8 mouse cellular contexts compared by ENCODE assay signal in genomic region chr6:142524635-142525308, GRCm38 (mm10). TPM values are rescaled to one million over a fixed set of nuclear protein-coding genes. Genes with fewer than 3 reads are reported as not detected.
DNase-seq lines count a peak whose midpoint lies in the region; ATAC-seq and TF ChIP-seq lines count a peak whose summit lies in the region.

No protein-coding gene starts in this region.

- no peak overlapping the region for H3K4me2 ChIP-seq in hindbrain, embryonic 16.5 days (ENCODE audit: low read length)
- no peak overlapping the region for H3K4me2 ChIP-seq in midbrain, embryonic 11.5 days
- H3K4me2 ChIP-seq in stomach, embryonic 14.5 days (replicated peaks; ENCODE audit: low read depth, low read length), result no peak overlapping the region

- H3K4me3 ChIP-seq in testis, adult 2 months (ENCODE audit: control insufficient read depth, low read depth, low read length), result no peak overlapping the region
- no peak overlapping the region for H3K4me3 ChIP-seq in hindbrain, embryonic 16.5 days (ENCODE audit: low read length)
- H3K4me3 ChIP-seq in midbrain, embryonic 11.5 days (ENCODE audit: low read depth, low read length), result no peak overlapping the region
- H3K4me3 ChIP-seq in stomach, embryonic 14.5 days (ENCODE audit: low read depth, low read length), result no peak overlapping the region

- no peak for TF ChIP-seq POLR2A in testis, adult 2 months (IDR thresholded peaks at IDR 0.05; ENCODE audit: control insufficient read depth, low read depth, low read length)

- no peak overlapping the region for H3K9ac ChIP-seq in hindbrain, embryonic 16.5 days (ENCODE audit: low read depth, low read length)
- no peak overlapping the region for H3K9ac ChIP-seq in midbrain, embryonic 11.5 days (ENCODE audit: low read length)
- no peak overlapping the region for H3K9ac ChIP-seq in stomach, embryonic 14.5 days (replicated peaks; ENCODE audit: low read depth, low read length)

- no peaks in the 10 kb centered on the region for H3K9me3 ChIP-seq in hindbrain, embryonic 16.5 days (ENCODE audit: control insufficient read depth, low read length)
- no peaks in the 10 kb centered on the region for H3K9me3 ChIP-seq in midbrain, embryonic 11.5 days (ENCODE audit: control insufficient read depth, low read length)
- no peaks in the 10 kb centered on the region for H3K9me3 ChIP-seq in stomach, embryonic 14.5 days (ENCODE audit: control insufficient read depth, low read depth, low read length)

- no peaks in the 10 kb centered on the region for H3K36me3 ChIP-seq in testis, adult 2 months (ENCODE audit: control insufficient read depth, insufficient read depth, low read length)
- no peaks in the 10 kb centered on the region for H3K36me3 ChIP-seq in hindbrain, embryonic 16.5 days (ENCODE audit: control insufficient read depth, insufficient read depth, low read length)
- no peaks in the 10 kb centered on the region for H3K36me3 ChIP-seq in midbrain, embryonic 11.5 days (ENCODE audit: control insufficient read depth, insufficient read depth, low read length)
- no peaks in the 10 kb centered on the region for H3K36me3 ChIP-seq in stomach, embryonic 14.5 days (ENCODE audit: control insufficient read depth, insufficient read depth, low read length)

- H3K27ac ChIP-seq in testis, adult 2 months (ENCODE audit: control insufficient read depth, insufficient read depth, low read depth, low read length), result no peak overlapping the region
- H3K27ac ChIP-seq in hindbrain, embryonic 16.5 days (ENCODE audit: low read depth, low read length), result no peak overlapping the region
- H3K27ac ChIP-seq in midbrain, embryonic 11.5 days (ENCODE audit: low read depth, low read length), result no peak overlapping the region
- H3K27ac ChIP-seq in stomach, embryonic 14.5 days (ENCODE audit: low read length), result no peak overlapping the region

- H3K27me3 ChIP-seq in testis, adult 2 months (ENCODE audit: control insufficient read depth, insufficient read depth, low read length), result no peaks in the 10 kb centered on the region
- no peaks in the 10 kb centered on the region for H3K27me3 ChIP-seq in hindbrain, embryonic 16.5 days (replicated peaks; ENCODE audit: control insufficient read depth, insufficient read depth, low read length)
- H3K27me3 ChIP-seq in midbrain, embryonic 11.5 days (ENCODE audit: control insufficient read depth, insufficient read depth, low read length), result no peaks in the 10 kb centered on the region
- H3K27me3 ChIP-seq in stomach, embryonic 14.5 days (ENCODE audit: control insufficient read depth, insufficient read depth, low read length), result no peaks in the 10 kb centered on the region

- TF ChIP-seq CTCF in testis, adult 2 months (IDR thresholded peaks at IDR 0.05; ENCODE audit: control insufficient read depth, insufficient read depth, insufficient replicate concordance, low read depth, low read length), result peak; percentile 27; the same call in 1 of the 2 replicates

- H3K4me1 ChIP-seq in testis, adult 2 months (ENCODE audit: control insufficient read depth, insufficient read depth, low read length), result no peaks in the 10 kb centered on the region
- H3K4me1 ChIP-seq in hindbrain, embryonic 16.5 days (ENCODE audit: control insufficient read depth, insufficient read depth, low read depth, low read length), result no peaks in the 10 kb centered on the region
- H3K4me1 ChIP-seq in midbrain, embryonic 11.5 days (ENCODE audit: control insufficient read depth, insufficient read depth, low read length), result no peaks in the 10 kb centered on the region
- peaks cover 10% of the 10 kb centered on the region; the same call in 1 of the 2 replicates for H3K4me1 ChIP-seq in stomach, embryonic 14.5 days (ENCODE audit: control insufficient read depth, insufficient read depth, low read length)

- intact Hi-C loops in left cerebral cortex, postnatal 14 days (cut with DNase I), result loop anchor here (1.0 kb wide), 1 partner anchor 211 kb away; no protein-coding TSS in a partner anchor

- peak; percentile 92 for ATAC-seq in hindbrain, embryonic 16.5 days
- ATAC-seq in midbrain, embryonic 11.5 days (ENCODE audit: low FRiP score), result peak; percentile 88
- ATAC-seq in stomach, embryonic 14.5 days (ENCODE audit: insufficient number of reproducible peaks, insufficient read depth, low FRiP score, low read depth), result peak; percentile 35; the same call in 1 of the 2 replicates

- WGBS in hindbrain, embryonic 16.5 days, result 11% methylated on average over 4 of the region's 4 CpGs
- 14% methylated on average over 4 of the region's 4 CpGs for WGBS in midbrain, embryonic 11.5 days
- WGBS in stomach, embryonic 14.5 days, result 5% methylated on average over 4 of the region's 4 CpGs

- DNase-seq in testis, postnatal 14 days (ENCODE audit: low spot score), result no peak
- DNase-seq in cerebellum, adult 9-11 months, result peak; percentile 27
- DNase-seq in frontal cortex, postnatal 36 days (ENCODE audit: low spot score in 2 of 2), result peak; percentile 60 to 75
- DNase-seq in left cerebral cortex, postnatal 14 days (ENCODE audit: low spot score in 2 of 2), result peak; percentile 75 to 82
- DNase-seq in midbrain, embryonic 11.5 days (ENCODE audit: low spot score, missing footprints), result peak; percentile 96

RNA-seq across cellular contexts. Expression of gene Ldhb, which starts 17.0 kb away (rescaled TPM):
- 146 and 157 TPM in 2 replicates for polyA plus RNA-seq in testis, adult 2 months (2012; rRNA removed)
- polyA plus RNA-seq in hindbrain, embryonic 16.5 days (2015; fragmentation: Nextera tagmentation; extraction: Ambion mirVana), result 534 and 590 TPM in 2 replicates
- 100 to 1,000 TPM; 689 to 743 TPM for total RNA-seq in left cerebral cortex, postnatal 14 days (2021)
- polyA plus RNA-seq in midbrain, embryonic 11.5 days (2014; fragmentation: Nextera tagmentation; extraction: Ambion mirVana), result 363 and 385 TPM in 2 replicates
- 227 and 237 TPM in 2 replicates for polyA plus RNA-seq in stomach, embryonic 14.5 days (2014; fragmentation: Nextera tagmentation; extraction: Ambion mirVana)

RNA-seq across cellular contexts. Expression of gene Kcnj8, which starts 46.6 kb away (rescaled TPM):
- polyA plus RNA-seq in testis, adult 2 months (2012; rRNA removed), result 0.52 and 1.4 TPM in 2 replicates
- 14.8 and 15.3 TPM in 2 replicates for polyA plus RNA-seq in hindbrain, embryonic 16.5 days (2015; fragmentation: Nextera tagmentation; extraction: Ambion mirVana)
- total RNA-seq in left cerebral cortex, postnatal 14 days (2021), result 1 to 10 TPM; 3.9 to 4.4 TPM
- 6.6 and 8.2 TPM in 2 replicates for polyA plus RNA-seq in midbrain, embryonic 11.5 days (2014; fragmentation: Nextera tagmentation; extraction: Ambion mirVana)
- 98.2 and 99.7 TPM in 2 replicates for polyA plus RNA-seq in stomach, embryonic 14.5 days (2014; fragmentation: Nextera tagmentation; extraction: Ambion mirVana)

RNA-seq across cellular contexts. Expression of gene Gys2, which starts 51.9 kb away (rescaled TPM):
- 0.06 and 0.14 TPM in 2 replicates for polyA plus RNA-seq in testis, adult 2 months (2012; rRNA removed)
- polyA plus RNA-seq in hindbrain, embryonic 16.5 days (2015; fragmentation: Nextera tagmentation; extraction: Ambion mirVana), result 0.08 and 0.09 TPM in 2 replicates
- not detected for total RNA-seq in left cerebral cortex, postnatal 14 days (2021)
- polyA plus RNA-seq in midbrain, embryonic 11.5 days (2014; fragmentation: Nextera tagmentation; extraction: Ambion mirVana), result 0.12 and 0.14 TPM in 2 replicates
- polyA plus RNA-seq in stomach, embryonic 14.5 days (2014; fragmentation: Nextera tagmentation; extraction: Ambion mirVana), result not detected in 2 replicates

Comparison
In these comparisons a context has a peak if more than half of its experiments do, and no peak if none do; other contexts are left out.
1. ATAC-seq: peak in every context shown above with its lines; median percentile 92 in hindbrain, embryonic 16.5 days; 88 in midbrain, embryonic 11.5 days; 35 in stomach, embryonic 14.5 days.